Mouse (Mus musculus) spleen, adult 2 months (tissue): ENCODE data around the gene Mrpl50. TPM values are rescaled to one million over a fixed set of nuclear protein-coding genes. Genes with fewer than 3 reads are reported as not detected.
"Not testable (repeated sequence)": the region's sequence is repeated elsewhere in the genome, so short reads cannot be mapped to it uniquely, and the experiment has no call there.

Experiments
- DNase-seq, 2 experiments: peaks; one replicate each; pipeline versions ENCODE4 v3.0.0 to v3.0.0-alpha.2; 2012 to 2021; ENCODE audit warnings: low spot score in 2 of 2, low read depth in 1 of 2
- H3K27ac ChIP-seq: fragments of 200-500 bp; 2 replicates; pipeline ENCODE4 v1.5.1; 2012; ENCODE audit warnings: low read length, inconsistent platforms; ENCODE audit not compliant: insufficient read depth
- H3K27me3 ChIP-seq: fragments of 200-500 bp; 2 replicates; pipeline ENCODE4 v1.6.1; 2012; ENCODE audit warnings: mild to moderate bottlenecking, moderate library complexity, low read length, inconsistent platforms; ENCODE audit not compliant: control insufficient read depth, insufficient read depth
- H3K36me3 ChIP-seq: fragments of 200-500 bp; 2 replicates; pipeline ENCODE4 v1.6.1; 2012; ENCODE audit warnings: mild to moderate bottlenecking, low read length, inconsistent platforms; ENCODE audit not compliant: control insufficient read depth, insufficient read depth
- H3K4me1 ChIP-seq: fragments of 200-500 bp; 2 replicates; pipeline ENCODE4 v1.6.1; 2011; ENCODE audit warnings: inconsistent platforms; ENCODE audit not compliant: control insufficient read depth, insufficient read depth, insufficient read length
- H3K4me3 ChIP-seq: fragments of 200-500 bp; 2 replicates; pipeline ENCODE4 v1.5.1; 2011; ENCODE audit warnings: mild to moderate bottlenecking, inconsistent platforms; ENCODE audit not compliant: insufficient read depth, insufficient read length; ENCODE audit errors: extremely low read depth
- CTCF ChIP-seq: fragments of 200-500 bp; IDR thresholded peaks from 2 replicates; pipeline ENCODE4 v1.5.1; 2011; ENCODE audit warnings: mild to moderate bottlenecking, inconsistent platforms; ENCODE audit not compliant: insufficient read depth, insufficient read length, insufficient replicate concordance; ENCODE audit errors: extremely low read depth
- POLR2A ChIP-seq: fragments of 200-500 bp; IDR thresholded peaks from 2 replicates; pipeline ENCODE4 v1.6.1; 2011; ENCODE audit warnings: low read depth, low read length, inconsistent platforms
- WGBS: fragments of 180-500 bp; shearing (Covaris S2); methylation state at CpG from one replicate; pipeline ENCODE4 v1.1.7; 2018; 5-methylcytosine and 5-hydroxymethylcytosine counted together
- polyA plus RNA-seq: library from polyadenylated mRNA; depleted of rRNA; stranded (reverse); fragments of >200 nt; gene quantifications from 2 replicates; pipeline ENCODE4 v1.2.3, GENCODE M21; 2012

Mrpl50 gene
- polyA plus RNA-seq, 1 experiment = 1.2 TPM

GRCm38 (mm10) chr4:49509183-49509582 lies 11.7 kb downstream of the Mrpl50 start:
- no peaks in the 10 kb centered on the region for H3K27me3 ChIP-seq
- H3K27ac ChIP-seq = no peak overlapping the region
- no peaks in the 10 kb centered on the region for H3K4me1 ChIP-seq
- H3K4me3 ChIP-seq = no peak overlapping the region
- TF ChIP-seq POLR2A (no peak), CTCF (no peak)
- DNase-seq = no peak
- WGBS = 93% methylated on average over 2 of the region's 2 CpGs
- H3K36me3 ChIP-seq = peaks cover 11% of the 10 kb centered on the region

- no peaks in the 10 kb centered on the region for H3K4me1 ChIP-seq
- no peaks in the 10 kb centered on the region for H3K36me3 ChIP-seq
- H3K27ac ChIP-seq = no peak within 1 kb of the TSS
- 60% methylated on average over 3 of the region's 3 CpGs for WGBS
- TF ChIP-seq POLR2A = no peak
- TF ChIP-seq CTCF = no peak
- H3K4me3 ChIP-seq = no peak within 1 kb of the TSS
- H3K27me3 ChIP-seq = no peaks in the 10 kb centered on the region
- no peak for DNase-seq
Observed at GRCm38 (mm10) chr4:49506386-49506785, 14.5 kb downstream of the Mrpl50 start, which contains the start of gene Baat. Baat (minus strand) TSS chr4:49506557.

GRCm38 (mm10) chr4:49503563-49503962 lies 17.3 kb downstream of the Mrpl50 start:
- TF ChIP-seq POLR2A (no peak), CTCF (no peak)
- no peak for DNase-seq
- 94% methylated on average over 1 of the region's 1 CpGs for WGBS
- Histone ChIP-seq H3K27ac (no peak overlapping the region), H3K36me3 (no peaks in the 10 kb centered on the region), H3K4me1 (no peaks in the 10 kb centered on the region), H3K27me3 (no peaks in the 10 kb centered on the region), H3K4me3 (no peak overlapping the region)

- not testable (repeated sequence) for H3K4me1 ChIP-seq, H3K4me3 ChIP-seq, DNase-seq, H3K36me3 ChIP-seq, H3K27me3 ChIP-seq, H3K27ac ChIP-seq
- 84% methylated on average over 3 of the region's 3 CpGs for WGBS
Observed at GRCm38 (mm10) chr4:49485934-49486650, 34.8 kb downstream of the Mrpl50 start.

GRCm38 (mm10) chr4:49485442-49485841 lies 35.5 kb downstream of the Mrpl50 start:
- DNase-seq = no peak
- no peaks in the 10 kb centered on the region for H3K36me3 ChIP-seq
- no peaks in the 10 kb centered on the region for H3K4me1 ChIP-seq
- no peak overlapping the region for H3K27ac ChIP-seq
- H3K27me3 ChIP-seq = no peaks in the 10 kb centered on the region
- TF ChIP-seq POLR2A = no peak
- no peak for TF ChIP-seq CTCF
- H3K4me3 ChIP-seq = no peak overlapping the region

GRCm38 (mm10) chr4:49480896-49481295 lies 40.0 kb downstream of the Mrpl50 start:
- Histone ChIP-seq H3K4me1 (no peaks in the 10 kb centered on the region), H3K27ac (no peak overlapping the region), H3K4me3 (no peak overlapping the region), H3K27me3 (no peaks in the 10 kb centered on the region), H3K36me3 (no peaks in the 10 kb centered on the region)
- TF ChIP-seq CTCF (no peak), POLR2A (no peak)
- no peak for DNase-seq
- 79% methylated on average over 3 of the region's 3 CpGs for WGBS

GRCm38 (mm10) chr4:49480104-49480760 lies 40.7 kb downstream of the Mrpl50 start:
- Histone ChIP-seq H3K36me3 (no peaks in the 10 kb centered on the region), H3K4me1 (no peaks in the 10 kb centered on the region), H3K4me3 (no peak overlapping the region), H3K27ac (no peak overlapping the region), H3K27me3 (no peaks in the 10 kb centered on the region)
- DNase-seq = no peak
- TF ChIP-seq POLR2A = no peak
- no peak for TF ChIP-seq CTCF
- 66% methylated on average over 21 of the region's 21 CpGs for WGBS

- WGBS = 59% methylated on average over 2 of the region's 2 CpGs
- H3K27ac ChIP-seq, H3K4me1 ChIP-seq, DNase-seq, H3K27me3 ChIP-seq, H3K36me3 ChIP-seq, H3K4me3 ChIP-seq: not testable (repeated sequence)
Observed at GRCm38 (mm10) chr4:49479035-49479434, 41.9 kb downstream of the Mrpl50 start.
